Mouse (Mus musculus) myocyte (in vitro differentiated cells): ENCODE data around the gene Sub1.

ENCODE experiments used
- E2F4 ChIP-seq: IDR thresholded peaks from one replicate; pipeline ENCODE4 v1.6.1; 2011; ENCODE audit warnings: mild to moderate bottlenecking, control low read depth, moderate library complexity; ENCODE audit not compliant: insufficient read depth
- MAX ChIP-seq: IDR thresholded peaks from one replicate; pipeline ENCODE4 v1.6.1; 2011; ENCODE audit warnings: low read depth, mild to moderate bottlenecking, control low read depth
- POLR2A ChIP-seq: IDR thresholded peaks from one replicate; pipeline ENCODE4 v1.6.1; 2011; ENCODE audit warnings: low read depth, mild to moderate bottlenecking, control low read depth, moderate library complexity; ENCODE audit not compliant: insufficient read length
- POLR2AphosphoS2 ChIP-seq: IDR thresholded peaks from one replicate; pipeline ENCODE4 v1.6.1; 2011; ENCODE audit warnings: low read depth, control low read depth; ENCODE audit not compliant: insufficient read length
- REST ChIP-seq: IDR thresholded peaks from one replicate; pipeline ENCODE4 v1.6.1; 2011; ENCODE audit warnings: mild to moderate bottlenecking, control low read depth, moderate library complexity; ENCODE audit not compliant: insufficient read depth, insufficient read length
- TCF12 ChIP-seq: IDR thresholded peaks from one replicate; pipeline ENCODE4 v1.6.1; 2011; ENCODE audit warnings: mild to moderate bottlenecking, control low read depth; ENCODE audit not compliant: poor library complexity, insufficient read depth, severe bottlenecking
- USF1 ChIP-seq: IDR thresholded peaks from one replicate; pipeline ENCODE4 v1.6.1; 2011; ENCODE audit warnings: low read depth, mild to moderate bottlenecking, control low read depth, moderate library complexity

DNA sequence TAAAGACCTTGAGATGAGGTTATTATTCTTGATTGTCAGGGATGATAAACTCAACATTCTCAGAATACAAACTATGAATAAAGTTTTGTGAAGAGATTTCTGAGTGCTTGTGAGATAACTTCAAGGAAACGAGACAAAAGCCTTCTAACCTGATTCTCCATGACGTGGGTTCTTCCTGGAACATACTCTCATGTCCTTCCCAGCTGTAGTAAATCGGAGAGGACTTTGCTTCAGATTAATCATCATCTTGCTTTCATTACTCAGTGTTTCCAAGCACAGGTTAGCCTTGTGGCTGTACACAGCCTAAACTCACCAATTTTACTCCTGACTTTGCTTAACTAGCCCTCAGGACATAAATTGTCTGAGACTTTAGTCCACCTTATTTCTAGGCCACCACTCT lies 44.6 kb downstream of the Sub1 start:
- no peak for TF ChIP-seq POLR2A
- TF ChIP-seq USF1 = no peak
- no peak for TF ChIP-seq E2F4
- TF ChIP-seq REST = no peak
- no peak for TF ChIP-seq TCF12
- no peak for TF ChIP-seq POLR2AphosphoS2
- no peak for TF ChIP-seq MAX
